Mouse (Mus musculus) olfactory bulb, adult 2 months (tissue): ENCODE measurements around the gene Top3b.
"Not testable (repeated sequence)": the region's sequence is repeated elsewhere in the genome, so short reads cannot be mapped to it uniquely, and the experiment has no call there.

Experiments used
- CTCF ChIP-seq: fragments of 200-500 bp; IDR thresholded peaks from 2 replicates; pipeline ENCODE4 v1.5.1; 2012; ENCODE audit warnings: low read depth, mild to moderate bottlenecking, low read length, moderate library complexity; ENCODE audit not compliant: insufficient read depth
- POLR2A ChIP-seq: fragments of 200-500 bp; IDR thresholded peaks from 2 replicates; pipeline ENCODE4 v1.6.1; 2012; ENCODE audit warnings: mild to moderate bottlenecking, low read depth, low read length, moderate library complexity; ENCODE audit not compliant: insufficient read depth

DNA sequence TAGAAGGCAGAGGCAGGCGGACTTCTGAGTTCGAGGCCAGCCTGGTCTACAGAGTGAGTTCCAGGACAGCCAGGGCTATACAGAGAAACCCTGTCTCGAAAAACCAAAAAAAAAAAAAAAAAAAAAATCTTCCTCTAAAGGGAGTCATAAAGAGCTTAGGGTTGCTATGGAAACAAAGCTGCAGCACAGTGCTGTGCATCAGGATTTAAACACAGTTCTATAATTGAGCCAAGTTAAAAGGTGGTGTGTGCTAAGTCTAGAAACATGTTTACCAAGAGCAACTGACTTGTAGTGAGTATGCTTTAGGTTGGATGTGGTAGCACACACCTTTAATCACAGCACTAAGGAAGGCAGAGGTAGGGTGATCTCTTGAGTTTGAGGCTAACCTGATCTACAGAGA, 58.4 kb downstream of the Top3b start:
- TF ChIP-seq CTCF, POLR2A: not testable (repeated sequence)
